Mouse (Mus musculus): ENCODE measurements around the gene Arpc1a.
"Not testable (repeated sequence)": the region's sequence is repeated elsewhere in the genome, so short reads cannot be mapped to it uniquely, and the experiment has no call there.

Arpc1a gene

GRCm38 (mm10) chr5:145105694-145106275, 22.2 kb downstream of the Arpc1a start:
- DNase-seq: no peak

GRCm38 (mm10) chr5:145110401-145110800, 26.8 kb downstream of the Arpc1a start:
- no peak for DNase-seq

GRCm38 (mm10) chr5:145112566-145112965, 28.9 kb downstream of the Arpc1a start:
- DNase-seq: no peak

GRCm38 (mm10) chr5:145113416-145113815, 29.8 kb downstream of the Arpc1a start:
- no peak for DNase-seq

GRCm38 (mm10) chr5:145114071-145114605, 30.5 kb downstream of the Arpc1a start, which contains the start of gene Arpc1b:
TSS of gene Arpc1b (plus strand) at chr5:145114215.
- DNase-seq: peak; percentile 87

- peak; percentile 78 for DNase-seq
These were observed 31.2 kb downstream of the Arpc1a start for GRCm38 (mm10) chr5:145114606-145115473.

- no peak for DNase-seq
These were observed 32.1 kb downstream of the Arpc1a start for GRCm38 (mm10) chr5:145115736-145116135.

- peak; percentile 91 for DNase-seq
These were observed 32.7 kb downstream of the Arpc1a start for GRCm38 (mm10) chr5:145116316-145116715.

GRCm38 (mm10) chr5:145116916-145117315, 33.3 kb downstream of the Arpc1a start:
- DNase-seq: peak; percentile 86

- peak; percentile 39 for DNase-seq
These were observed 34.4 kb downstream of the Arpc1a start for GRCm38 (mm10) chr5:145118005-145118404.

GRCm38 (mm10) chr5:145118461-145118860, 34.8 kb downstream of the Arpc1a start:
- no peak for DNase-seq

GRCm38 (mm10) chr5:145119385-145119784, 35.8 kb downstream of the Arpc1a start:
- peak; percentile 40 for DNase-seq

- DNase-seq: no peak
These were observed 37.3 kb downstream of the Arpc1a start for GRCm38 (mm10) chr5:145120921-145121320.

GRCm38 (mm10) chr5:145123396-145123795, 39.8 kb downstream of the Arpc1a start:
- no peak for DNase-seq

GRCm38 (mm10) chr5:145126580-145126979, 43.0 kb downstream of the Arpc1a start:
- DNase-seq: no peak

- no peak for DNase-seq
These were observed 45.5 kb downstream of the Arpc1a start for GRCm38 (mm10) chr5:145129124-145129523.

- not testable (repeated sequence) for DNase-seq
These were observed 46.1 kb downstream of the Arpc1a start for GRCm38 (mm10) chr5:145129773-145130172.

GRCm38 (mm10) chr5:145130191-145130590, 46.6 kb downstream of the Arpc1a start:
- no peak for DNase-seq

GRCm38 (mm10) chr5:145130995-145131394, 47.4 kb downstream of the Arpc1a start:
- no peak for DNase-seq

- DNase-seq: not testable (repeated sequence)
These were observed 49.6 kb downstream of the Arpc1a start for GRCm38 (mm10) chr5:145133275-145133674.

GRCm38 (mm10) chr5:145138836-145139235, 55.2 kb downstream of the Arpc1a start:
- no peak for DNase-seq

GRCm38 (mm10) chr5:145139571-145140519, 56.2 kb downstream of the Arpc1a start, which contains the start of the genes Pdap1 and Bud31:
TSS of gene Pdap1 (minus strand) at chr5:145140238.
TSS of gene Bud31 (plus strand) at chr5:145140362.
- DNase-seq: peak; percentile 96
